Mouse (Mus musculus): ENCODE data around the gene Sik2.

Gene Sik2

GRCm38 (mm10) chr9:51008841-51009655, at the start of gene Sik2:
TSS of gene Sik2 (minus strand) at chr9:51009073.
- peak; percentile 92 for DNase-seq

- no peak for DNase-seq
Measured at GRCm38 (mm10) chr9:51056360-51057324, 47.8 kb upstream of the Sik2 start.

- DNase-seq: peak; percentile 34 to 41
Measured at GRCm38 (mm10) chr9:51052180-51052579, 43.3 kb upstream of the Sik2 start.

- no peak for DNase-seq
Measured at GRCm38 (mm10) chr9:51042136-51042535, 33.3 kb upstream of the Sik2 start.

GRCm38 (mm10) chr9:51041491-51041980, 32.7 kb upstream of the Sik2 start:
- DNase-seq: no peak

- no peak for DNase-seq
Measured at GRCm38 (mm10) chr9:51032785-51033529, 24.1 kb upstream of the Sik2 start.

- DNase-seq: no peak
Measured at GRCm38 (mm10) chr9:51032291-51032690, 23.4 kb upstream of the Sik2 start.

GRCm38 (mm10) chr9:51031603-51032002, 22.7 kb upstream of the Sik2 start:
- no peak for DNase-seq

GRCm38 (mm10) chr9:51030147-51030546, 21.3 kb upstream of the Sik2 start:
- DNase-seq: peak; percentile 48 to 60

GRCm38 (mm10) chr9:51026952-51027351, 18.1 kb upstream of the Sik2 start:
- no peak for DNase-seq

GRCm38 (mm10) chr9:51021123-51021795, 12.4 kb upstream of the Sik2 start:
- no peak for DNase-seq

- peak in 1 of 2 experiments; percentile 16 for DNase-seq
Measured at GRCm38 (mm10) chr9:51020351-51020750, 11.5 kb upstream of the Sik2 start.

- no peak for DNase-seq
Measured at GRCm38 (mm10) chr9:51019670-51020069, 10.8 kb upstream of the Sik2 start.

GRCm38 (mm10) chr9:51015732-51016131, 6.9 kb upstream of the Sik2 start:
- no peak for DNase-seq

GRCm38 (mm10) chr9:51013644-51014043, 4.8 kb upstream of the Sik2 start:
- no peak for DNase-seq

GRCm38 (mm10) chr9:51009656-51009950, 730 bp upstream of the Sik2 start:
- DNase-seq: peak in 1 of 2 experiments; percentile 6

- DNase-seq: no peak
Measured at GRCm38 (mm10) chr9:51008068-51008840, 619 bp downstream of the Sik2 start.

- no peak for DNase-seq
Measured at GRCm38 (mm10) chr9:51007726-51008067, 1.2 kb downstream of the Sik2 start.

GRCm38 (mm10) chr9:51006846-51007245, 2.0 kb downstream of the Sik2 start:
- peak; percentile 77 to 82 for DNase-seq

- DNase-seq: no peak
Measured at GRCm38 (mm10) chr9:51004062-51004461, 4.8 kb downstream of the Sik2 start.

GRCm38 (mm10) chr9:50986677-50987076, 22.2 kb downstream of the Sik2 start:
- no peak for DNase-seq

GRCm38 (mm10) chr9:50986123-50986522, 22.8 kb downstream of the Sik2 start:
- no peak for DNase-seq
